Mouse (Mus musculus) thymus, postnatal 0 days (tissue): ENCODE data around the gene Smco4. TPM values are rescaled to one million over a fixed set of nuclear protein-coding genes. Genes with fewer than 3 reads are reported as not detected.
"Not testable (repeated sequence)": the region's sequence is repeated elsewhere in the genome, so short reads cannot be mapped to it uniquely, and the experiment has no call there.

Source experiments
- DNase-seq: peaks from one replicate; pipeline ENCODE4 v3.0.0-alpha.2; 2015; ENCODE audit warnings: low spot score
- polyA plus RNA-seq: library from polyadenylated mRNA; unstranded; fragments of >200 nt; fragmentation: Nextera tagmentation; extraction: Ambion mirVana; gene quantifications from 2 replicates; pipeline ENCODE4 v1.2.1, GENCODE M21; 2015

The Smco4 gene
- 2.3 and 2.4 TPM in 2 replicates for polyA plus RNA-seq

DNA sequence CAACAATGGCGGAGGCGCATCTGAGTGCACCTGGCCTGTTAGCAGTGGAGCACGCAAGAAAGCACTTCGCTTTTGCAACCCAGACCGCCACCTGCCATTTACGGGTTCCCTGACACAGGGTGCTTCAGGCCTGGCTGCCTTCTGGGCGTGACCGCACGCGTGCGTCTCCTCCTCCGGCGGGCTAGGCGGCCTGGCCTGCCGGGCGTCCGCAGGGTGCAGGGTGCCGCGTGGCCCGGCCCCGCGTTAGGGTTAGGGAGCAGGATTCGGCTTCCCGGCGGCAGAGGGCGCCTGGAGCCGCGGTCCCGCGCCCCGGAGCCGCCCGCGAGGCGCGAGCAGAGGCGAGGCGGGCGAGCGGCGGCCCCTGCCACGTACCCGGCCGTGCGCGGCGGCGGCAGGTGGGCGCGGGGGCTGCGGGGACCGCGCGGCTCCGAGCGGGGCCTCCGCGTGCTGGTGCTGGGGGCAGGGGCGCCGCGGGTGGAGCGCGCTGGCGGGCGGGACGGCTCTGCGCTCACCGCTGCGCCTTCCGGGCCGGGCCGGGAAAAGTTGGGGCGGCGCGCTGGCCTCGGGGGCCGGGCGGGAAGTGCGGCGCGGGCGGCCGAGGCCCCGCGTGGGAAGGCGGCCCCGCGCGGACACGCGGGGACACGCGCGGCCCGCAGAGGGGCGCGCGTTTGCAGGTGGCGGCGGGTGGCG, at the start of gene Smco4:
TSS of gene Smco4 (plus strand) at position 198 of the 690 bp plus-strand sequence.
- DNase-seq = peak; percentile 72

DNA sequence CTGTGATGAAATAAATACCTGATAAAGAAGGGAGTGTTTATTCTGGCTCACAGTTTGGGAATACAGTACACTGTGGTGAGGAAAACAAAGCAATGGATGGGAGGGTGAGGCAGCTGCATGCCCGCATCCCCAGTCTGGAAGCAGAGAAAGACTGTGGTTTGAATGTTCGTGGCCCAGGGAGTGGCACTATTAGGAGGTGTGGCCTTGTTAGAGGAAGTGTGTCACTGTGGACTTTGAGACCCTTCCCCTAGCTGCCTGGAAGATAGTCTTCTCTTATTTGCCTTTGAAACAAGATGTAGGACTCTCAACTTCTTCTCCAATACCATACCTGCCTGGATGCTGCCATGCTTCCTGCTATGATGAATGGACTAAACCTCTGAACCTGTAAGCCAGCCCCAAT, 45.8 kb upstream of the Smco4 start:
- DNase-seq = no peak

DNA sequence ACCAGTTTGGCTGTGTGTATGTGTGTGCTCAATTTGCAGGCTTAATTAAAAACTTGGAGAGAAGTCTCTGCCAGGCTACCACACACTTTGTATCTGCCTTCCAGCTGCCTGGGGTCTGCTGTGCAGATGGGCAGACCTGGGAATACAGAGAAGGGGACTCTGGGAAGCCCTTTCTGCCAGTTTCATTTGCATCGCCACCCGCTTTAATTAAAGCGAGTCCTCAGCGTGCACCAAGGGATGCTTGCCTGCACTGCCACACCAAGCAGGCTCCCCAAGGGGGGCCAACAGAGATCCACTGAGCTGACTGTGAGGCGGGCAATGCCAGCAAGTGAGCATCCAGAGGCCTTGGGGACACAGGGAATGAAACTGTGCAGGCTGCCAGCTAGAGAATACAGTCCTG, 42.3 kb upstream of the Smco4 start:
- no peak for DNase-seq

DNA sequence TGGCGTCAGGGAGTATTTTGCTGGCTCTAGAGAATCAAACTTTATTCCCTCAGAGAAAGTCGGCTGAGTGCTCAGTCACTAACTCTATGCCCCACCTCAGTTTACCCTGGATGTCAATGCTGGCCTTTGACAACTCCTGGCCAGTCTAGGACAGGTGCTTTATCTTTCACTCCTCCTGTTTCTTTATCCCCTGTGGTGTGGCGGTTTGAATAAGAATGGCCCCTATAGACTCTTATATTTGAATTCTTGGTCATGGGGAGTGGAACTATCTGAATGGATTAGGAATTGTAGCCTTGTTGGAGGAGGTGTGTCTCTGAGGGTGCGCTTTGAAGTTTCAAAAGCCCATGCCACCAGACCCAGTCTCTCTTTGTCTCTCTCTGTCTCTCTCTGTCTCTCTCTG, 21.0 kb upstream of the Smco4 start:
- no peak for DNase-seq

DNA sequence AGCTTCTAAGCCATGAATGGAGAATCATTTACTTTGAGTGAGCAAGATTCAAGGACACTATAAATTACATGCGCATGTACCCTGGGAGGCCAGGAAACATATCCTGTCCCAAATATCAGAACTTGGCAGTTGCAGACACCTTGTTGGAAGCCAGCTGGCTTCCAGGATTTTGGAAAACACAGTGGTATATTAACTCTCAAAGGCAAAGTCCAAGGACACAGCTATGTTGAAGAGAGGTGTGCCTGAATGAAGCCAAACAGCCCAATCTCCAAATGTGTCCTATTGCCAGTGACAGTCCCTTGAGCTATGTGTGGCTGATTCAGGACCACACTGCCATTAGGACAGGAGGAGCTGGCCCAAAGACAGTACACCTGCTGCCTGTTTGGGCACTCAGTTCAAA, 20.0 kb upstream of the Smco4 start:
- no peak for DNase-seq

DNA sequence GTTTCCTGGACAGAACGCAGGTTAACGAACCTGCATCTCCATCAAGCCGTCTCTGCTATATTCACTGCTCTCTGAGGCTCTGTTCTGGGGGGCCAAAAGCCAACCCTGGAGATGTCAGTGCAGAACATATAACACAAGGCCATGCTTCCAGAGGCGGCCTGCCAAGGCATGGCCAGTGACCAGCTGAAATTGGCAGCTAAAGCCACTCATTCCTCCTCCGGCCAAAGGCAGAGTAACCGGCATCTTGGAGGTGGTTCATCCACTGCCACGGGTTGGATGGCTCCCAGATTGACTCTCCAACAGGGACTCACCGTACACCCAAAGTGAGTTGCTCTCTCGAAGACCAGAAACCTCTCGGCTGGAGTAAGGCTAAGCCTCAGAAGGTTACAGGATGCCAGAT, 15.7 kb upstream of the Smco4 start:
- DNase-seq = no peak

DNA sequence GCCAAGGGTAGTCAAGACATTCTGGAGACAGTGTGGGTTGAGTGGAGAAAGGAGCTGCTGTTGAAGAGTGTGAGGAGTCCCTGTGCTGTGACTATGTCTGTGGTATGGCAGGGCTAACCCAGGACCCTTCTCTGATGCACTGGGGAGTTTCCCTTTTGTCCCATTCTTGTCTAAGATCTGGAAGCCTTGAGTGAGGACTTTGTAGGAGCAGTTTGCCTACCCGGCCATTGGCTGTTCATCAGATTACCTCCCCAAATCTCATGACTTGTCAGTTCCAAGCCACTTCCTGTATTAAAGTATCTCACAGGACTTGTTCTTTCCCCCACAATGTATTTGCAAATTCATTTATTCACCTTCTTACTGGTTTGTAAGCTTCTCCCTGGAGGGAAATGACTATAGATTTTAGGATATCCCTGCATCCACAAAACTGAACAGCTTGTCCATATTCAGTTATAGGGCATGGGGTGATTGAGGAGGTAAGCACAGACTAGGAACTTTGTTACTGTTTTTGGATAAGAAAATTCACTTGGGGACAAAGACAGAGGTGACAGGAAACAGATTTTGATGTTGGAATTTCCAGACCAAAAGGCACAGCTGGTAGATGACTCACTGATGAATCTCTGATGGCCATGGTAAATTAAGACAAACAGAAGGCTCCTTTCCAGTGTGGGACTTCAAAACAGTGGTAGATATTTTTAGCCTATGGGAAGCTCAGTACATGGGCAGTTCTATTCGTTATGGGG, 5.4 kb upstream of the Smco4 start:
- no peak for DNase-seq

DNA sequence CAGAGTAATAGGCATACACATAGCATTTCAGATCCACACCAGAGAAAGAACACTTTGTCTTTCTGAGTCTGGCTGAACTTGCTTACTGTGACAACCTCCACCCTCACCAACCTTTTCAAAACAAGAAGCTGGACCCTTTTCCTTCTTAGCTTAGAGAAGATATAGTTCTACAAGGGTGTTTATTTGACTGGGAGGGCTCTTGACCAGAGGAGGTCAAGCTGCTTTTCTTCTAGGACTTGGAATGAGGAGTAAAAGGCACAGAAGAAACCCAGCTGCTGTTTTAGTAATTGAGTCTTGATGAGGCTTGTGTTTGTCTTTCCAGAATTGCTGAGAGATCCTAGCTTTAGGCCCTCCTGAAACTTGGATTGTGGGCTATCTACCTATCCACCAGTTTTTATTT, 3.9 kb upstream of the Smco4 start:
- no peak for DNase-seq

DNA sequence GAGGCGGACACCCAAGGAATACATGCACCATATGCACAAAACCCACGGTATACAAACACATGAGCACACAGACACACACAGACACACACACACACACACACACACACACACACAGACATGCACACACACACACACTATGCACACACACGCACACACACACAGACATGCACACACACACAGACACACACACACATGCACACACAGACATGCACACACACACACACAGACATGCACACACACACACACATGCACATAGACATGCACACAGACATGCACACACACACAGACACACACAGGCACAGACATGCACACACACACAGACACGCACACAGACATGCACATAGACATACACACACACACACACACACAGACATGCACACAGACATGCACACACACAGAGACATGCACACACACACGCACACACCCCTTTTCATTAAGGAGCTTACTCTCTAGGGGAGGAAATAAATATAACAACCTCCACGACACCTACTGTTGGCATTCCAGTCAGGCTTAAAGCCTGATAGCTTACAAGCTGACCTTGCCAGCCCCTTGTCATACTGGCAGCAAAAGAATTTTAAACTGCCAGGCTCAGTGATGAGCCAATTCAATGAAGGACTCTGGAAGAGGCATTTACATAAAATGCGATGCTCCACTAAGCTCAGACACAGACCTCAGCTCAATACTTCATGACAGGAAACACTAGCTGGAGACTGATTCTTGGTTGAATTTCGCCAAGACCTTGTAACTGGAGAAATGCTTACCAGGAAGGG, 2.7 kb upstream of the Smco4 start:
- no peak for DNase-seq

DNA sequence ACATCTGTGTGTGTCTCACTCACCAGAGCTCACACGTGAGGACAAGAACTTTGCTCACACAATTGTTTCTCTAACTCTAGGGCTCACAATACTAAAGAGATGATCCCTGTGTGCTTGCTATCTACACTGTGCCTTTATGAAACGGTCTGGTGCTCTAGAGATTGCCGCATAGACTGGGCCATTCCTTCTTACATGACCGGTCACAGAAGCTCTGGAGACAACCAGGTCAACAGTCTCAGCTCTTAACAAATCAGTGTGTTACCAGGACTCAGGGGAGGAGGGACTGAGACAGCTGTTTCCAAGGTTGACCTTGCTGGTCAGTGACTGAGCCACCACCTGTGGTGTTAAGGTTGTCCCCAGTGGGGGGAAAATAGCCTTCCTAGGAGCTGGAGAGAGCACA, 1.5 kb upstream of the Smco4 start:
- no peak for DNase-seq

DNA sequence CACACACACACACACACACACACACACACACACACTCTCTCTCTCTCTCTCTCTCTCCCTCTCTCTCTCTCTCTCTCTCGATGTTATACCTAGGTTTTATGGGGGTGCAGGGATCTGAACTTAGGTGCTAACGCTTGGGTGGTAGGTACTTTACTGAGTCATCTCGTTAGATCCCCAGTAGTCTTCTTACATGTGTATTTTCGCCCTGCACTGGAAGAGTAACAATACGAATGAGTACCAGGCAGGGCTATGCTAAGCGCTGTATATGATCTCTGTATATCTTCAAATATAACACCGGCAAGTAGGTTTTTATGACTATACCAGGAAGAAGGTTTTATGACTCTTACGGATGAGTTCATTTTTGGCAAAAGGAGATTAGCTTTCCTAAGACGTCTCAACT, 831 bp upstream of the Smco4 start:
- no peak for DNase-seq

DNA sequence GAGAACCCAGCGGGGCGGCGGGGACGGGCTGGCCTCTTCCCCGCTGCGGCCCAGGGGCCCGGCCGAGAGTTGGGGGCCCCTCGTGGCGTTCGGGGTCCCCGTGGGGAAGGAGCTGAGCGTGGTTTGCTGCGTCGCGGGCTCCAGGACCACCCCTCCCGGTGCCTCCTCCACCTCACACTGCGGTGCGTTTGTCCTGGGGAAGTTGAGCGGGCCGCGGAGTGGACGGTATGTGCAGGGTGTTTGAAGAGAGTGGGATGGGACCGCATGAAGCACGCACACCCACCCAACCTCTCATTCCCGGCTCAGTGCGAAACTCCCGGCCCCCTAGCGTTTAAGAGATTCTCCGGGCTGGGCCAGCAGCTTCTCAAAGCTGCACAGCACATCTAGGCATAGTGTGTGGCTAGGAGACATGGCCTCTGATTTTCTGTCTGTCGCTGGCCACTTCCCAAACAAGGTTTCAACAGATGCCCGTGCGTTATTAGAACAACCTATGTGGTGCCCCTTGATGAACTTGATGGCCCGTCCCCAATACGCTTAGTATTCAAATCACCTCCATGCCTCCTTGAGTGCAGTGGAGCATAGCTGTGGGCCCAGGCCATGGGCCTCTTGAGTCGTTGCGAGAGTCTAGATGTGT, 810 bp downstream of the Smco4 start:
- DNase-seq = peak; percentile 53

DNA sequence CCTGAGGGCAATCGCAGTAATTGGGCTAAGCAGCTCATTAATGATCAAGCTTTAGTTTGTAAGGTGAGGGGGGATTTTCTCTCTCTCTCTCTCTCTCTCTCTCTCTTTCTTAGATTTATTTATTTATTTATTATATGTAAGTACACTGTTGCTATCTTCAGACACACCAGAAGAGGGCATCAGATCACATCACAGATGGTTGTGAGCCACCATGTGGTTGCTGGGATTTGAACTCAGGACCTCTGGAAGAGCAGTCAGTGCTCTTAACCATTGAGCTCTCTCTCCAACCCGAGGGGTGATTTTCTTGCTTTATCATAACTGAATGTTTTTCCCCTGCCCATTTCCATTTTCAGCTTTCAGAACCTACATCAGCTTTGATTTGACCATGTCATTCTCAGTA, 2.0 kb downstream of the Smco4 start:
- not testable (repeated sequence) for DNase-seq

DNA sequence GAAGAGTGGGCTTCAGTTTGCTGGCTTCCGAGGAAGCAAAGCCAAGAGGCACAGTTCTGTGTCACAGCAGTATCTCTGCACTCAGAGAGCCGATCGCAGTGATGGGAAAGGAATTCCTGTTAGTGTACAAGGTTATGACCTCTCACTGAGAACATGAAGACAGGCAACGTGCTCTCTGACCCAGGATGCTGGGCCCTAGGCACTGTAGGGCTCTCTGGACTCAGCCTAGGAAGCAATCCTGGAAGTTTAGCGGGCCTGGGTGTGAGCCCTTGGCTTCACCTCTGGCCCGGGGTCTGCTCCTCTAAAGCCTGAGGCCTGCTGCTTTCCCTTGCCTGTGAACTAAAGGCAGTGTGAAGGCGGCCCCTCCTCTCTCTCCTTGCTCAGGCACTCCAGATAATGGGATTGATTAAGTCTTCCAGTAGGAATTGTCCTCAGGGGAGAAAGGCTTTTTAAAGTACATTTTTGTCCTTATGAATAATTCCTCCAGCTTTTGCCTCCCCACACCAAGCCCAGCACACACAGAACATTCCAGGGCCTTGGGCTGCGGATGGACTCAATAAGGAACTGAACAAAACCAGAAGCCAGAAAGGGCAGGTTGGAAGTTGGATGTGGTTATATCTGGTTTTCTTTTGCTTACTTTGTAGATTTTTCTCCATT, 2.8 kb downstream of the Smco4 start:
- no peak for DNase-seq

DNA sequence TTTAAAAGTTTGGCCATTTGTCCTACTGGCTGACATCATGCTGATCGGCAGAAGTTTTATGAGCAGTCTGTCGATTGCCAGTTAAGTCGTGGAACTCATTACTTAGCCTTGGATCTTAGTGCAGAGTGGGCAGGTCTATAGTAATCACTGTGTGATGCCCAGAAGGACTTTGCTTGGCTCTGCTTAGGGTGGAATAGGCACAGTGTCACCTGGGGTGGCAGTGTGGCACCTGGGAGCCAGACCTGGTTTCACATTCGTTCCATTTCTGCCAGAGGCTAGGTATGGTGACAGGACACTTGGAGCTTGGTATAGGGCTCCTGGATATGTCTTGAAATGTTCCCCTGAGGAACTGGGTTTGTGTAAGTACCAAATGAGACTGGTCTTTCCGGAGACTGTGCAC, 6.8 kb downstream of the Smco4 start:
- DNase-seq = no peak

DNA sequence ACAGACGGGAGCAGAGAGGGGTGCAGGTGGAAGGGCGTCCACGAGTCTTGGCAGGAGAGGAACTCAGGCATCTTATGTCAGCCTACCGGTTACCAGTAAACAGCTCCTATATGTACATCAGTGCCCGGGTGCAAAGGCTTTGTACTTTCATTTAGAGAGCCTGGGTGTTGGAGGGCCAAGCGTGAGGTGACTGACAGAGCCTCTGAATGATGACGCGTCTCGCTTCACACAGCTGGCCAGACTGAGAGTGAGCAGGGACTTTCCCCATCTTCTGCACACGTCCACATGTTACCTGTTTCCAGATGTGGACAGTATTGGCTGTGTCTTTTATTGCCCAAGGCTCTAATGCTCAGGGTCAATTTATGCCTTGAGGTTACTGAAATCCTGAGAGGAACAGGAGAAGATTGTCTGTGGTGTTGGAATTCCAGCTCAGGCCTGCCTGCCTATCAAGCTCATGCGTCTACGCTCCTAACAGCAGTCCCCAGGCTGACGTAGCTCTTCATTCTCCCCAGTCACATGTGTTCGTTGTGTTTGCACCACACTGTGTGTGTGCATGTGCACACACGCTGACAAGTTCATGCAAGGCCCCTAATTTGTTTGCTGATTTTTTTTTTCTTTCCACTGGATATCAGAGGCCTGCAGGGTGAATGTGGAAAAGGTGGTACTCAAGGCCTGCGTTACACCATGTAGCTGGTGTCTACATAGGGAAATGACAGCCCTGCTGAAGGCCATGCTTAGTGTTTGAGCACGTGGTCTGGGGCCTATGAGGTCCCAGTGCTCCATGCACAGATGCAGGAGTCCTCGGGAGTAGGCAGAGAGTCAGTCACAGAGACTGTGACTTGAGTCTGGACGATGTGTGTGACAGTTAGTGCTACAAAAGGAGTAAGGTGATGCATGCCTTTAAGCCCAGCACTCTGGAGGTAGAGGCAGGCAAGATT, 8.4 kb downstream of the Smco4 start:
- DNase-seq = no peak

DNA sequence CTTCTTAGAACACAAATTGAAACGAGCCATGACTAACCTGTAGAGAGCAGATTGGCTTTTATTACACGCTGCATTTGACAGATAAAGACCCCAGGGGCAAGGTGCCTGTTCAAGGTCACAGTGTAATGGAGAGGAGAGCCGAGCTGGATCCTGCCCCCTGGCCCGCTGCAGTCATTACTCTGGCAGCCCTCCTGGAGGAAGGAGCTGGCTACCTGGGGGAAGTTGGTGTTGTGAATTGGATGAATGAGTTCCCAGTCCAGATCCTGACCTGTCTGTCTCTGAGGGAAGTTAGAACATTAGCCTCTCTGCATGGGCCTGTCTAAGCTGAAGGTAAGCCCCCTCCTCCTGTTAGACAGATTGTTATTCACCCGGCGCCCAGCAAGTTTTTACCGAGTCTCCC, 9.2 kb downstream of the Smco4 start:
- DNase-seq = no peak

DNA sequence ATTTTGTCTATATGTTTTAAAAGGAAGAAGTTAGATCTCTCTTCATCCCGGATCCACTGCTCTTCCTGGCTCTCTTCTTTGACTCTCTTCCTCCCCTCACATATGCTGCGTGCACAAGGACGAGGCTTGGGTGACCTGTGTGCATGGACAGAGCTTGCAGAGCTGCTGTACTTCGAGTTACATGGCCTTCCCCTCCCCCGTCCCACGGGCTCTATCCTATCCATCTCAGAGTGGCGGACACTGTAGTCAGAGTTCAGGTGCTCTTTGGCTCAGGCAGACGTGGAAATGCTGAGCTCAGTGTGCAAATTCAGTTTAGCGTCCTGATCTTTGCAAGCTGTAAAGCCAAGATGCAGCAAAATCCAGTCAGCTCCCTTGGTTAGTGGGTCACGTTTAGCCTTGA, 10.1 kb downstream of the Smco4 start:
- DNase-seq = no peak

DNA sequence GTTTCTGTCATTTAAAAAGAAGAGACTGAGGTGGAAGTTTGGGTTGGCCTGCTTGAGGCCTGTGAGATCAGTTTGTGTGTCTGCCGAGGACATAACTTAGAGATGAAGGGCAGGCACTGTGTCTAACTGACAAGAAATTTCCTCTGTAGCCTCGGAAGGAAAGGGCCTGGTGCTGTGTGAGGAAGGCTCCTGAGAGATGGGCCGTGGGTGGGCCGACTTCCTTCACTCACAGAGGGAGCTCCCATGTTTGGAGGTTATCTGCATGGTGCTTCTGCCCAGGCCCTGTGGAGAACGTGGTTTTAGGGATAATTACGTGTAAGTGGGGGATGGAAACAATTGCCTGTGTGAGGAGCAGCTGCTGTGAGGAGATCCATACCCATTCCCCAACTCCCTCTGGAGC, 10.6 kb downstream of the Smco4 start:
- no peak for DNase-seq

DNA sequence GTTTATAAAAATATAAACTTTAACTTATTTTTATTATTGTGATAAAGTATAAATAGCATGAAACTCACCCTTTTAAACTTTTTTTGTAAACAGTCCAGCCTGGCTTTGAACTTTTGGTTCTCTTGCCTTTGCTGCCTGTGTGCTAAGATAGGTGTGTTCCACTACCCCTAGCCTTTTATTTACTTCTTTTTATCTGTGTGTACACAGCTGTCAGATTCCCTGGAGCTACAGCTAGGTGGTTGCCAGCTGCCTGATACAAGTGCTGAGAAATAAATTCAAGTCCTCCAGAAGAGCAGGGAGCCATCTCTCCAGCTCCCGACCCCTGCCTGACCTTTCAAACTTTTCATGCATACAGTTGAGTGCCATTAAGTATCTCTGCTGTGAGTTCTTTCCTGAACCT, 12.1 kb downstream of the Smco4 start:
- DNase-seq = no peak
